Mouse (Mus musculus) cerebellum, postnatal 14 days (tissue): ENCODE measurements around the gene Nploc4.

Source experiments
- DNase-seq, 2 experiments: peaks; one replicate each; pipeline ENCODE4 v3.0.0; 2021; ENCODE audit warnings: mixed read lengths in 2 of 2

Nploc4 gene

GRCm38 (mm10) chr11:120352093-120352350 is 85.5 kb downstream of the Nploc4 start:
- peak in 1 of 2 experiments; percentile 6 for DNase-seq

- DNase-seq = peak in 1 of 2 experiments; percentile 15
Observed at GRCm38 (mm10) chr11:120351250-120352092, 86.0 kb downstream of the Nploc4 start.

DNA sequence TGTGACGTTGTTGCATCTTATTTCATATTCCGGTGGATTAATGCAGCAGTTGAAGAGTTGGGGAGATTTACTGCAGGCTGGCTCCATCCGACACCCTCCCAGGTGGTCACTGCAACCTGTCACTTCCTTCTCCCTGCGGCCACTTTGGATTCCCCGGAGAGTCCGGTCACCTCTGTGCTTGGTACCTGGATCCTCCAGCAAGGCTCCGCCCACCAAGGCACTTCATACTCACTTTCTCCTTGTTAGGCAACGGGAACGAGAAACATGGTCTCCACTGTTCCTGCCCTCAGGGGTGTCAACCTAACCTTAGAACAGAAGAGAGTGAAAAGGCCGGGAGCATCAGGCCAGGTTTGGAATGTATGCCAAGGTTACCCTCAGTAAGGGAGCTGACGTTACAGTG is 86.8 kb downstream of the Nploc4 start:
- peak in 1 of 2 experiments; percentile 43 for DNase-seq

- peak; percentile 83 to 85 for DNase-seq
Observed at GRCm38 (mm10) chr11:120349986-120350702, 87.4 kb downstream of the Nploc4 start.

- DNase-seq = peak; percentile 56 to 61
Observed at GRCm38 (mm10) chr11:120349371-120349985, 88.0 kb downstream of the Nploc4 start.

GRCm38 (mm10) chr11:120348684-120349370 is 88.7 kb downstream of the Nploc4 start:
- DNase-seq = peak in 1 of 2 experiments; percentile 79

GRCm38 (mm10) chr11:120347791-120348683 is 89.5 kb downstream of the Nploc4 start, which contains the start of gene Actg1:
TSS of gene Actg1 (minus strand) at chr11:120348542.
- DNase-seq = peak; percentile 92 to 94

GRCm38 (mm10) chr11:120347301-120347700 is 90.2 kb downstream of the Nploc4 start:
- DNase-seq = peak; percentile 12 to 39

DNA sequence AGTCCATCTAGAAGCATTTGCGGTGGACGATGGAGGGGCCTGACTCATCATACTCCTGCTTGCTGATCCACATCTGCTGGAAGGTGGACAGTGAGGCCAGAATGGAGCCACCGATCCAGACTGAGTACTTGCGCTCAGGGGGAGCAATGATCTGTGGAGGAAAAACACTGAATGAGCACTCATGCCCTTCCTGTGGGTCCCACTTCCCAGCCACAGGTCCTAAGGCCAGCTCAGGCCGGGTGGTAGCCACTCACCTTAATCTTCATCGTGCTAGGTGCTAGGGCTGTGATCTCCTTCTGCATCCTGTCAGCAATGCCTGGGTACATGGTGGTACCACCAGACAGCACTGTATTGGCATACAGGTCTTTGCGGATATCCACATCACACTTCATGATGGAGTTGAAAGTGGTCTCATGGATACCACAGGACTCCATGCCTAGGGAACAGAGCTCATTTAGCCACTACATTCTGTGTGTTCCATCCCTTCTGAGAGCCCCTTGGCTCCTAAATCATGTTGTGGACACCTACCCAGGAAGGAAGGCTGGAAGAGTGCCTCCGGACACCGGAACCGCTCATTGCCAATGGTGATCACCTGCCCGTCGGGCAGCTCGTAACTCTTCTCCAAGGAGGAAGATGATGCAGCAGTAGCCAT is 91.0 kb downstream of the Nploc4 start:
- peak; percentile 18 to 21 for DNase-seq

GRCm38 (mm10) chr11:120345067-120345681 is 92.3 kb downstream of the Nploc4 start:
- peak; percentile 28 to 38 for DNase-seq

- peak; percentile 8 to 12 for DNase-seq
Observed at GRCm38 (mm10) chr11:120344310-120344920, 93.1 kb downstream of the Nploc4 start.

DNA sequence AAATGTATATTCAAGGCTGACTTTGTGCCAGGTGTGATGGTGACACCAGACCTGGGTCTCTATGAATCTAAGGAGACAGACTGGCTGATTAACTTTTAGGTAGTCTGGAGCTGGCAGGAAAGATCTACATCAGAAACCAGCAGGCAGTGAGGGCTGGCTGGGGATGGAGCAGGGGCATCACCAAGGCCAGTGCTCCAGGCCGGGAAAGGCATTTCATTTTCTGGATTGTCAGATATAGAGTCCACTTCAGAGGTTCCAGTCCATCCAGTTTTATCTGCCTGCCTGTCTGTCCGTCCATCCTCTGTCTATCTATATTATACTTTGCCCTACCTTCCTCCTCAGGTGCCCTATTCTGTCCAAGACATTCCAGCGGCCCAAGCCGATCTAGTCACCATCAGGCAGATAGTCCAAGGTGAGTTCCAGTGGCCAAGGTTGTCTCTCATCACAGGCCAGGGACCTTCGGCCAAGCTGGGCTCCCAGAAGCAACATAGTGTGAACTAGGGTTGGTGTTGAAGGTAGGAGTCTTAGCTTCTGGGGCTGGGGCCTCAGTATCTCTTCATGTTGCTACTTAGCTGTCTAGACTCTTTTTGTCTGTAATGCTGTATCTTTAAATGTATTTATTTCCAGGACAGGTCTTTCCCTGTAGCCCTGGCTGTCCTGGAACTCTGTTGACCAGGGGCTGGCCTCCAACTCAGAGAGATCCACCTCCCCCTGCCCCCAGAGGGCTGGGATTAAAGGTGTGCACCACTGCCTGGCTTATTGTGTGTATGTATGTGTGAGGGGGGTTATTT is 93.8 kb downstream of the Nploc4 start:
- peak; percentile 13 to 22 for DNase-seq

- no peak for DNase-seq
Observed at GRCm38 (mm10) chr11:120342656-120343160, 94.8 kb downstream of the Nploc4 start.

- no peak for DNase-seq
Observed at GRCm38 (mm10) chr11:120341661-120342060, 95.8 kb downstream of the Nploc4 start.

GRCm38 (mm10) chr11:120339978-120340513 is 97.5 kb downstream of the Nploc4 start:
- no peak for DNase-seq

DNA sequence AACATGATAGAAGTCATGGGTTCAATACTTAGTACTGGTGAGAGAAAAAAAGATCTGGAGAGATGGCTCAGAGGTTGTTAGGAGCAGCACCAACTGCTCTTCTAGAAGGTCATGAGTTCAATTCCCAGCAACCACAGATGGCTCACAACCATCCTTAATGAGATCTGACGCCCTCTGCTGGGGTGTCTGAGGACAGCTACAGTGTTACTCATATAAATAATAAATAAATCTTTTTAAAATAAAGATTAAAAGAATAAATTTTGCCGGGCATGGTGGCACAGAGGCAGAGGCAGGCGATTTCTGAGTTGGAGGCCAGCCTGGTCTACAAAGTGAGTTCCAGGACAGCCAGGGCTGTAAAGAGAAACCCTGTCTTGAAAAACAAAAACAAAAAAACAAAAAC is 98.7 kb downstream of the Nploc4 start:
- peak in 1 of 2 experiments; percentile 4 for DNase-seq

- peak in 1 of 2 experiments; percentile 12 for DNase-seq
Observed at GRCm38 (mm10) chr11:120337447-120337846, 100.1 kb downstream of the Nploc4 start.

DNA sequence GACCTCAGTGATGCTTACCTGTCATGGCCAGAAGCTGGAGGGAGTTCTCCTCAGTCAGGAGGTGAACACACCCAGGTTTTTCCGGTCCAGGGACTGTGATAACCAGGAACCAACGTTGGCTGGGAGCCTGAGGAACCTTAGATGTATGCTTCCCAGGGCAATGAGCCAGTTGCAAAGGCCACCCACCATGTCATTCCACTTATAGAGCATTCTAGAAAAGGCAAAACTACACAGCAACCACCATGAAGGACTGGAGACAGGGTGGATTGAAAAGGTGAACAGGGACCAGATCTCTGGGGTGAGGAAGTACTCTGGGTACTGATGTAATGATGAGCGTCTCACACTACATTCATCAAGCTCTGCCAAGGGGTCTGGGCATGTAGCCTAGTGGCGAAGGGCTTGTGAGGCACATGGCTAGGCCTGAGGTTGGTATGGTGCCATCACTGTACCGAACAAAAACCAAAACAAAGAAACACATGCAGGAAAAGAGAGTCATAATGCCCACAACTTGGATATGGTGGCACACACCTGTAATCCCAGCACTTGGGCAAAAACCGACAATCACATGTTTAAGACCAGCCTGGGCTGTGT is 102.0 kb downstream of the Nploc4 start:
- peak; percentile 57 to 72 for DNase-seq
